Mouse (Mus musculus): Measurements from ENCODE around the gene Psmb7. TPM values are rescaled to one million over a fixed set of nuclear protein-coding genes. Genes with fewer than 3 reads are reported as not detected.

Gene Psmb7
- polyA plus RNA-seq, 1 experiment from 2014 or later = 352 TPM

DNA sequence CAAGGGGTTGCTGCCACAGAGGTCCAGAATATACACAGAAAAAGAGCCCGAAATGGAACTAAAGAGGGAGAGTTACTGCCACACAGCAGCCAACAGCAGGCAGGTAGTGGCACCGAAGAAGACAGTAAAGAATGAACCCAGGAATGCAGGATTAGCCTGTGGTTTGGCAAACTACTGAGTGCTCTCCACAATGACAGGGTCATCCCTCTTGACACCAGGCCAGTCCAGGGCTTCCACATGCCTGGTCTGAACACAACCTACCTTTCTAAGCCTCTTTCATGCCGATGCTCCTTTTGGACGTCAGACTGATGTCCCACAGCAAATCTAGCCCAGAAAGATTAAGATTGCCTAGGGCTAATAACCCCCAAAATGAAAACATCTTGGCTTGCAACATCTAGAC lies 15.1 kb downstream of the Psmb7 start:
- Histone ChIP-seq H3K27ac (ENCODE audit: low read depth, low read length) (no peak overlapping the region), H3K4me1 (ENCODE audit: control insufficient read depth, insufficient read depth, low read length) (no peaks in the 10 kb centered on the region), H3K9me3 (ENCODE audit: control insufficient read depth, low read length) (no peaks in the 10 kb centered on the region), H3K36me3 (ENCODE audit: control insufficient read depth, insufficient read depth, low read length) (peaks cover 8% of the 10 kb centered on the region), H3K27me3 (ENCODE audit: control insufficient read depth, insufficient read depth, low read length) (no peaks in the 10 kb centered on the region), H3K4me3 (ENCODE audit: low read depth, low read length) (no peak overlapping the region), H3K4me2 (ENCODE audit: low read depth) (no peak overlapping the region), H3K9ac (ENCODE audit: low read length) (no peak overlapping the region)
- ATAC-seq (ENCODE audit: insufficient read depth, low FRiP score, low TSS enrichment) (no peak), DNase-seq (ENCODE audit: low spot score) (no peak)
- 95% methylated on average over 4 of the region's 4 CpGs for WGBS

DNA sequence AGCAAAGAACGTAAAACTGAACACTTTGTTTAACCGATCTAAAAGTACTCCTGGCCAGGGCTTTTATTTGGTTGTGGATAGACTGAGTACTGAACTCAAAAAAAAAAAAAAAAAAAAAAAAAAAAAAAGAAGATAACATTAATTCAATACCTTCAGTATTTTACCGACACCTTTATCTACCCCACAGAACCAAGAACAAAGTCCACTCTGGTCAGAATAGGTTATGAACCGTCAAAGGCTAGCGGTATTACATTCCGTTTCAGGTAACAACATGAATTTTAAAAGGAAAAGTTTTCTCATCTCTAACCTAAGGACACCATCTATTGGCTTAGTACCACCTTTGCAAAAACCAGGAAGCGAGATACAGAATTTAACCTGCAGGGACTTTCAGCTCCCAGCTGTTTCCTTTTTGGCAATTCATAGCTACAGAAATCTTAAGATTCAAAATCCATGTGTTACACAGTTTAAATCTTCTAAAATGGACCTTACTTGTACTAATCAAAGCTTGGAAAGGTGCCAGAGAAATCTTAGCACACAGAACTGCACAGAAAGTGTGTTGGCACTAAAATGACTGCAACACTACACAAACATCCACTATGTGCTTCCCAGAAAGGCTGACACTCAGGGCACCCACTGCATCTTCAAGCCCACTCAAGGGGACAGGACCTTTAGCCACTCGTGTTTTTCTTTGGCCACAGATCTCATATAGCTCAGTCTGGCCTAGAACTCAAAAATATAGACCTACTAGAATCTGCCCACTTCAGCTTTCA lies 19.9 kb downstream of the Psmb7 start:
- Histone ChIP-seq H3K27me3 (ENCODE audit: control insufficient read depth, insufficient read depth, low read length) (no peaks in the 10 kb centered on the region), H3K9ac (ENCODE audit: low read length) (no peak overlapping the region), H3K4me3 (ENCODE audit: low read depth, low read length) (no peak overlapping the region), H3K4me2 (ENCODE audit: low read depth) (no peak overlapping the region), H3K9me3 (ENCODE audit: control insufficient read depth, low read length) (no peaks in the 10 kb centered on the region), H3K36me3 (ENCODE audit: control insufficient read depth, insufficient read depth, low read length) (no peaks in the 10 kb centered on the region), H3K27ac (ENCODE audit: low read depth, low read length) (no peak overlapping the region), H3K4me1 (ENCODE audit: control insufficient read depth, insufficient read depth, low read length) (peaks cover 10% of the 10 kb centered on the region)
- ATAC-seq (ENCODE audit: insufficient read depth, low FRiP score, low TSS enrichment) (no peak), DNase-seq (ENCODE audit: low spot score) (no peak)
- 94% methylated on average over 8 of the region's 8 CpGs for WGBS

DNA sequence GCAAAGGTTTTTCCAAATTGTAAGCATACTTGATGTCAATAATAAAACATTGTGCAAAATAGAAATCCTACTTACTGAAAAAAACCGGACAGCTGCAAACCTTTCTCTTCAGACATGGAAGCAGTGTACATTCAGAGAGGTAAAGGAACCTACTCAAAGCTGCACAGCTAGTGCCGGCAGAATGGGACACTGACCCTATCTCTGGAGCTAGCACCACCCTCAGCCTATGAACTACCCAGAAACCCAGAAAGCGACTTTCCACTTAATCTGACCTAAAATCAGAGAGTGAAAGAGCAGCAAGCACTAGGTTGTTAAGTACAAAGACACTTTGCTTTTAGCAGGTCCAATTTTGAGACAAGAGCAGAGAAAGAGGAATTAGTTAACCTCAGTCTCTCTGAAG lies 20.5 kb downstream of the Psmb7 start:
- no peaks in the 10 kb centered on the region for H3K27me3 ChIP-seq (ENCODE audit: control insufficient read depth, insufficient read depth, low read length)
- H3K4me3 ChIP-seq (ENCODE audit: low read depth, low read length) = no peak overlapping the region
- H3K27ac ChIP-seq (ENCODE audit: low read depth, low read length) = no peak overlapping the region
- no peak for ATAC-seq (ENCODE audit: insufficient read depth, low FRiP score, low TSS enrichment)
- no peak overlapping the region for H3K9ac ChIP-seq (ENCODE audit: low read length)
- 91% methylated on average over 3 of the region's 3 CpGs for WGBS
- peaks cover 10% of the 10 kb centered on the region for H3K4me1 ChIP-seq (ENCODE audit: control insufficient read depth, insufficient read depth, low read length)
- no peak for DNase-seq (ENCODE audit: low spot score)
- H3K9me3 ChIP-seq (ENCODE audit: control insufficient read depth, low read length) = no peaks in the 10 kb centered on the region
- no peak overlapping the region for H3K4me2 ChIP-seq (ENCODE audit: low read depth)
- H3K36me3 ChIP-seq (ENCODE audit: control insufficient read depth, insufficient read depth, low read length) = no peaks in the 10 kb centered on the region

DNA sequence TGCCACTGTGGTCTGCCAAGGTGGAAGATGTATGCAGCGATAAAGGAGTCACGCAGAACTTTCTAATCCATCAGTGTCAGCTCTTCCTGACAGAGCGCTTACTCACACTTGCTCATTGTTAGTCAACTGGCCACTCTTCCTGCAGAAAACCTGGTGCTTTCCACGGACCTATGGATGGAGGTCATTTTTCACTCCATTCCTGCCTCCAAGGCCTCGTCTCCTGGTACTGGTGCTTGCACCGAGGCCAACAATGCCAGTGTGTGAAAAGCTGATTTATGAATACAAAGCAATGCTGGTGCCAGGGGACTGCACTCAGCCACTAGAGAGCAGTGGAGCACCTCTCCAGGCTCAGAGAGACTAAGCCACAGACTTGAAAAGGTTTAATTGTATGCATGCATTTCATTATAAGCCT lies 22.3 kb downstream of the Psmb7 start:
- H3K9ac ChIP-seq (ENCODE audit: low read length) = no peak overlapping the region
- DNase-seq (ENCODE audit: low spot score) (peak; percentile 52), ATAC-seq (ENCODE audit: insufficient read depth, low FRiP score, low TSS enrichment) (peak; percentile 86)
- H3K4me2 ChIP-seq (ENCODE audit: low read depth) = no peak overlapping the region
- no peaks in the 10 kb centered on the region for H3K27me3 ChIP-seq (ENCODE audit: control insufficient read depth, insufficient read depth, low read length)
- H3K4me3 ChIP-seq (ENCODE audit: low read depth, low read length) = no peak overlapping the region
- WGBS = 53% methylated on average over 6 of the region's 6 CpGs
- H3K4me1 ChIP-seq (ENCODE audit: control insufficient read depth, insufficient read depth, low read length) = peaks cover 10% of the 10 kb centered on the region
- H3K9me3 ChIP-seq (ENCODE audit: control insufficient read depth, low read length) = no peaks in the 10 kb centered on the region
- no peak overlapping the region for H3K27ac ChIP-seq (ENCODE audit: low read depth, low read length)
- H3K36me3 ChIP-seq (ENCODE audit: control insufficient read depth, insufficient read depth, low read length) = no peaks in the 10 kb centered on the region

DNA sequence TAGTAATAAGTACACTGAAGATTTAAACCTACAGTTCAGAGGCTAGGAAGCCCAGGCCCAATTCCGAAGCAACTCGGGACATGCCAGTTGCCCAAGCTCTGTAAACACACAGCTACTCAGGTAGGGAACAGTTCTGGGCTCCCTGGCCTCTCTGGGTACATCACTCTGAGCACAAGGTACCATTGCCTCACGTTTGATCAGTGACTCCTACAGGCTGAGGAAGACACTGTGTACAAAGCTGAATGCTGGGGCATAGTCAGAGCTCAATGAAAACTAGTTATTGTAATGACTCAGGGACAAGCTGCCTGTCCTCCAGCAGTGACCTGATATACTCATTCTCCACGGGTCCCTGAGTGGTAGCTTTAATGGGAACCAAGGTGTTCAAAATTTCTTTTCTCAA lies 22.8 kb downstream of the Psmb7 start:
- Histone ChIP-seq H3K4me2 (ENCODE audit: low read depth) (no peak overlapping the region), H3K4me1 (ENCODE audit: control insufficient read depth, insufficient read depth, low read length) (peaks cover 10% of the 10 kb centered on the region), H3K9ac (ENCODE audit: low read length) (no peak overlapping the region), H3K27me3 (ENCODE audit: control insufficient read depth, insufficient read depth, low read length) (no peaks in the 10 kb centered on the region), H3K36me3 (ENCODE audit: control insufficient read depth, insufficient read depth, low read length) (no peaks in the 10 kb centered on the region), H3K4me3 (ENCODE audit: low read depth, low read length) (no peak overlapping the region), H3K9me3 (ENCODE audit: control insufficient read depth, low read length) (no peaks in the 10 kb centered on the region), H3K27ac (ENCODE audit: low read depth, low read length) (no peak overlapping the region)
- no peak for ATAC-seq (ENCODE audit: insufficient read depth, low FRiP score, low TSS enrichment)
- 85% methylated on average over 4 of the region's 4 CpGs for WGBS
- no peak for DNase-seq (ENCODE audit: low spot score)

DNA sequence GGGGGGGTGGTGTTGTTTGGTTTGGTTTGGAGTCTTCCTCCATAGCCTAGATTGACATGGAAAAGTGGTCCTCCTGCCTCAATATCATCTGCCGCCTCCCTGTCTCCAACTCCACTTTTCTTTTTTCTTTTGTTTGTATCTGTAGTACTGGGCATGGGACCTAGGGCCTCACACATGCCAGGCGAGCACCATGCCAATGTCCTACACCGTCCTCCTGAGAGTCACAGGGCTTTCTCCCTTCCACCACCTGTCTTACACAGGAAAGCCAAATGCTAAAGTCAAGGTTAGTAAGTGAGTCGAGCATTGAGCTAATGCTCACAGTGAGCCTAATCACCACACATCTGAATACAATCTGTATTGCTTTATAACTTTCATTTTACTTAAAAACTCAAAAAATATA lies 24.1 kb downstream of the Psmb7 start:
- no peaks in the 10 kb centered on the region for H3K27me3 ChIP-seq (ENCODE audit: control insufficient read depth, insufficient read depth, low read length)
- no peak overlapping the region for H3K9ac ChIP-seq (ENCODE audit: low read length)
- H3K9me3 ChIP-seq (ENCODE audit: control insufficient read depth, low read length) = no peaks in the 10 kb centered on the region
- H3K4me2 ChIP-seq (ENCODE audit: low read depth) = no peak overlapping the region
- ATAC-seq (ENCODE audit: insufficient read depth, low FRiP score, low TSS enrichment) (no peak), DNase-seq (ENCODE audit: low spot score) (no peak)
- 92% methylated on average over 4 of the region's 4 CpGs for WGBS
- H3K27ac ChIP-seq (ENCODE audit: low read depth, low read length) = no peak overlapping the region
- H3K36me3 ChIP-seq (ENCODE audit: control insufficient read depth, insufficient read depth, low read length) = no peaks in the 10 kb centered on the region
- no peak overlapping the region for H3K4me3 ChIP-seq (ENCODE audit: low read depth, low read length)
- H3K4me1 ChIP-seq (ENCODE audit: control insufficient read depth, insufficient read depth, low read length) = peaks cover 16% of the 10 kb centered on the region

DNA sequence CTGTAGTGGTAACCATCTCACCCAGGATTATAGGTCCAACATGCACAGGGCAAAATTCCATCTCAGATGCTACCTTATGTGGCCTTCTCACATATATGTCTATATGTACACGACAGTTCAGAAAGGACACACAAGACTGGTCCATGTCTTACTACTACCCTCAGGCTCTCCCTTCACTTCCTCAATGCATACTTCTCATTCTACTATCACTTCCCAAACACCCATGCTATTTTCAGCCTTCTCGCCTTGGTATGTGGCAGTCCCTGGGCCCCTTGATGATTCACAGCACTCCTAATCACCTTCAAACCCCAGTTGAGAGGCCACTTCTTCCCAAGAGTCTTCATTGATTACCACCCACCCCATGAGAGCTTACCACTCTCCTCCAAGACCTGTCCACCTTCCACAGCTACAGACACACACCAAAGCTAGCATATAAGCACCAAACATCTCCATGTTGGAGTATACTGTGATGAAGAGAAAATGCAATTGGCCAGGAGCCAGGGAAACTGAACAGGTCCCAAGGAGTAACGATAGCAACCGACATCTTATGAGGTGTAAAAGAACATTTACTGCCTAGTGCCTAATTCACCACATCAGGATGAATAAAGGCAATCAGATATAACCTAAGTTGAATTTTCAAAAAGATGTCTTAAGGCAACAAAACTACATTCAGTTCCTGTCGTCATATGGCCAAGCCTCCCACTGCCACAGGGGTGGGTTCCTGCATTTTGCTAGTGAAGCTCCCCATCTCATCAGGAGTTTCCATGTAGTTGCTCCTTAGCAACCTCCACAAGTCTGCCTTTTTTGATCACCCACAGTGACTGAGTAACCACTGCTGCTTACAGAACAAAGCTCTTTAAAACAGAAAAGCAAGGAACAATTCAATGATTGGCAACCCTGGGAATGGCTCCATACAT lies 26.7 kb downstream of the Psmb7 start:
- no peak overlapping the region for H3K4me2 ChIP-seq (ENCODE audit: low read depth)

DNA sequence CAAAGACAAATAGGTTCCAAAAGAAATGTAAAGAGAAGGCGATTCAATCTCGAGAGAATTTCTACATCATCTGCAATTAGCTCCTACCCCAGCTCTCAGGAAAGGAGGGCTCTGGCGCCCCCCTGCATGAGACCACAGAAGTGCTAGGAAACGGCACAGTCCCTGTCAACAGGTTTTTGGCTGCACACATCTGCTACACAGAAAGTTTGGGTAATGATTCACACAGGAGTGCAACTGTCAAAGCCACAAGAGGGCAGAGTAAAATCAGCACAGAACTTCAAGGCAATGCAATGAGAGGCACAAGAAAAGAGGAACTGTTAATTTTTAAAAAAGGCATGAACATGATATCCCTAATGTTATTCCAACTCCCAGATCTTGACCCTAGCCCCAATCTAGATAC lies 27.8 kb downstream of the Psmb7 start:
- Histone ChIP-seq H3K4me1 (ENCODE audit: control insufficient read depth, insufficient read depth, low read length) (peaks cover 6% of the 10 kb centered on the region), H3K4me3 (ENCODE audit: low read depth, low read length) (no peak overlapping the region), H3K9me3 (ENCODE audit: control insufficient read depth, low read length) (no peaks in the 10 kb centered on the region), H3K27me3 (ENCODE audit: control insufficient read depth, insufficient read depth, low read length) (no peaks in the 10 kb centered on the region), H3K36me3 (ENCODE audit: control insufficient read depth, insufficient read depth, low read length) (no peaks in the 10 kb centered on the region), H3K27ac (ENCODE audit: low read depth, low read length) (no peak overlapping the region), H3K9ac (ENCODE audit: low read length) (no peak overlapping the region), H3K4me2 (ENCODE audit: low read depth) (no peak overlapping the region)
- no peak for DNase-seq (ENCODE audit: low spot score)
- 68% methylated on average over 4 of the region's 4 CpGs for WGBS
- ATAC-seq (ENCODE audit: insufficient read depth, low FRiP score, low TSS enrichment) = no peak

More for the DNA sequence above, 26.7 kb downstream of the Psmb7 start:
- 91% methylated on average over 5 of the region's 5 CpGs for WGBS
- no peaks in the 10 kb centered on the region for H3K9me3 ChIP-seq (ENCODE audit: control insufficient read depth, low read length)
- no peaks in the 10 kb centered on the region for H3K36me3 ChIP-seq (ENCODE audit: control insufficient read depth, insufficient read depth, low read length)
- H3K27ac ChIP-seq (ENCODE audit: low read depth, low read length) = no peak overlapping the region
- ATAC-seq (ENCODE audit: insufficient read depth, low FRiP score, low TSS enrichment) (no peak), DNase-seq (ENCODE audit: low spot score) (no peak)
- H3K4me1 ChIP-seq (ENCODE audit: control insufficient read depth, insufficient read depth, low read length) = peaks cover 13% of the 10 kb centered on the region
- no peaks in the 10 kb centered on the region for H3K27me3 ChIP-seq (ENCODE audit: control insufficient read depth, insufficient read depth, low read length)
- no peak overlapping the region for H3K9ac ChIP-seq (ENCODE audit: low read length)
- no peak overlapping the region for H3K4me3 ChIP-seq (ENCODE audit: low read depth, low read length)
